Mouse (Mus musculus) liver, embryonic 14.5 days (tissue): Measurements from ENCODE around the gene Hist1h4b. TPM values are rescaled to one million over a fixed set of nuclear protein-coding genes. Genes with fewer than 3 reads are reported as not detected.

Experiments used
- ATAC-seq: fragments of 200-750 bp; cut with Nextera tagmentation; 2 replicates; pipeline ENCODE4 v1.8.0; 2017; ENCODE audit warnings: moderate number of reproducible peaks, mild to moderate bottlenecking, moderate library complexity; ENCODE audit not compliant: insufficient read depth
- DNase-seq, 3 experiments: peaks; one replicate each; pipeline ENCODE4 v3.0.0-alpha.2; 2012 to 2013; ENCODE audit warnings: low read depth in 3 of 3, low spot score in 3 of 3
- H3K27ac ChIP-seq: fragments of 300-500 bp; sonication (generic); 2 replicates; pipeline ENCODE4 v1.5.1; 2014; ENCODE audit warnings: moderate library complexity, mild to moderate bottlenecking, control low read depth, inconsistent platforms
- H3K27me3 ChIP-seq: fragments of 300-500 bp; sonication (generic); 2 replicates; pipeline ENCODE4 v1.6.1; 2014; ENCODE audit warnings: mild to moderate bottlenecking, low read length, moderate library complexity; ENCODE audit not compliant: control insufficient read depth, insufficient read depth
- H3K36me3 ChIP-seq: fragments of 300-500 bp; sonication (generic); replicated peaks from 2 replicates; pipeline ENCODE4 v1.6.1; 2014; ENCODE audit warnings: low read depth; ENCODE audit not compliant: control insufficient read depth, insufficient read depth
- H3K4me1 ChIP-seq, 2 experiments: fragments of 200-500 bp in 1 of 2; fragments of 300-500 bp in 1 of 2; sonication (generic) in 1 of 2; replicated peaks; 2 replicates each; pipeline ENCODE4 v1.6.1; 2012 to 2014; ENCODE audit warnings: antibody characterized with exemption in 1 of 2, inconsistent platforms in 1 of 2, low read length in 1 of 2; ENCODE audit not compliant: control insufficient read depth in 2 of 2, insufficient read depth in 2 of 2
- H3K4me2 ChIP-seq: fragments of 300-500 bp; sonication (generic); 2 replicates; pipeline ENCODE4 v1.6.1; 2014; ENCODE audit warnings: low read depth, mild to moderate bottlenecking, control low read depth, moderate library complexity
- H3K4me3 ChIP-seq, 2 experiments: fragments of 200-500 bp in 1 of 2; fragments of 300-500 bp in 1 of 2; sonication (generic) in 1 of 2; 2 replicates each; pipeline ENCODE4 v1.5.1; 2012 to 2014; ENCODE audit warnings: low read depth in 2 of 2, low read length in 2 of 2, mild to moderate bottlenecking in 2 of 2, control low read depth in 1 of 2, inconsistent platforms in 1 of 2, moderate library complexity in 1 of 2; ENCODE audit not compliant: insufficient read depth in 1 of 2
- H3K9ac ChIP-seq: fragments of 300-500 bp; sonication (generic); replicated peaks from 2 replicates; pipeline ENCODE4 v1.6.1; 2014; ENCODE audit warnings: mild to moderate bottlenecking, control low read depth, moderate library complexity
- H3K9me3 ChIP-seq: fragments of 300-500 bp; sonication (generic); 2 replicates; pipeline ENCODE4 v1.6.1; 2016; ENCODE audit warnings: low read length, mixed read lengths; ENCODE audit not compliant: control insufficient read depth
- CTCF ChIP-seq: IDR thresholded peaks from 2 replicates; pipeline ENCODE4 v1.5.1; 2016; ENCODE audit warnings: antibody characterized with exemption, low read depth, control low read depth
- EP300 ChIP-seq: IDR thresholded peaks from 2 replicates; pipeline ENCODE4 v1.6.1; 2016; ENCODE audit warnings: antibody characterized with exemption, low read depth
- WGBS: fragments of 180-500 bp; shearing (Covaris S2); extraction: QIAGEN DNeasy Blood & Tissue Kit; methylation state at CpG from one replicate; pipeline ENCODE4 v1.1.7; 2014; ENCODE audit not compliant: insufficient replicate concordance; 5-methylcytosine and 5-hydroxymethylcytosine counted together
- polyA plus RNA-seq, 2 experiments: library from polyadenylated mRNA; depleted of rRNA in 1 of 2; stranded (reverse) in 1 of 2; unstranded in 1 of 2; fragments of >200 nt; fragmentation: Nextera tagmentation in 1 of 2; extraction: Ambion mirVana in 1 of 2; gene quantifications; 2 replicates each; pipeline versions ENCODE4 v1.2.1 to v1.2.3; 2012 to 2014

Hist1h4b gene
- polyA plus RNA-seq, 2 experiments, result 5.1 to 21.6 TPM

DNA sequence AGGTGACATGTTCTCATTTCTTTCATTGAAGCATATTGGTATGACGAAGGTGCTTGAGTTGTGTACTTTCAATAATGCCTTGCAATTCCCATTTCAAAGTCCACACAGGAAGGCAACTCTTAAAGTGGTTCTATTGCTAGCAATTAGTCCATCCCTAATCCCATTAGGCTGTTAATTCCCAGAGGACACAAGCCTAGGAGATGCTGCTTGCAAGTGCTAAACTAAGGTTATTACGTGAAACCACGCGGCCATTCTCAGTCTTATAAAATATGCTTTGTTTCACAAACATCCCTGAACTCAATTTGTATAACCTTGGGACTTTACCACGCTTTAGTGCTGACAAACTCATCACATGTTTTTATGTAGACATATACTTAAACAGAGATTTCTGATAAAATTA lies 19.7 kb upstream of the Hist1h4b start:
- Histone ChIP-seq H3K9me3 (no peaks in the 10 kb centered on the region), H3K4me3 (no peak overlapping the region), H3K27me3 (no peaks in the 10 kb centered on the region), H3K9ac (no peak overlapping the region), H3K27ac (peak overlapping the region; percentile 51), H3K36me3 (no peaks in the 10 kb centered on the region), H3K4me1 (peaks cover 12 to 14% of the 10 kb centered on the region in 2 experiments), H3K4me2 (no peak overlapping the region)
- WGBS, result 84% methylated on average over 5 of the region's 5 CpGs
- DNase-seq (no peak), ATAC-seq (no peak)
- TF ChIP-seq CTCF (no peak), EP300 (no peak)

DNA sequence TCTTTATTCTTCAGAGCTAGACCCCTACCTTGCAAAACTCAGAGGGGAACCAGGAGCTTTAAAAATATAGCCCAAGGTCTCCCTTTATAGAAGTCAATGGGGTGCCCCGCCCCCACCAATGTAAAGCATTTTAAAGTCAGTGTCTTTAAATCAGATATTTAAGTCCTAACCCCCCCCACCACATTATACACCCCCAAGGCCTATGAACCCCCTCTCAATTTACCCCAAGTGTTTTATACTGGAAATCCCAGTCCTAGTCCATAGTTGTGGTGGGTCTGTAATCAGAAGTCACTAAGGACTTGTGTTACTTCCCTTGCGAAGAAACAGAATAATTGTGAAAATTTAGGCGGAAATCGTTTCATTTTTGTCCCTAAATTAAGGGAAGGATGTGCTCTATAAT lies 18.8 kb upstream of the Hist1h4b start:
- Histone ChIP-seq H3K4me3 (peak overlapping the region in 1 of 2 experiments; percentile 65; a peak in 2 of 4 replicates), H3K36me3 (no peaks in the 10 kb centered on the region), H3K4me1 (peaks cover 16 to 17% of the 10 kb centered on the region in 2 experiments), H3K9me3 (no peaks in the 10 kb centered on the region), H3K9ac (peak overlapping the region; percentile 97), H3K27ac (peak overlapping the region; percentile 99), H3K4me2 (peak overlapping the region; percentile 94), H3K27me3 (no peaks in the 10 kb centered on the region)
- 19% methylated on average over 4 of the region's 4 CpGs for WGBS
- DNase-seq (no peak), ATAC-seq (no peak)
- TF ChIP-seq CTCF, result no peak
- no peak for TF ChIP-seq EP300

DNA sequence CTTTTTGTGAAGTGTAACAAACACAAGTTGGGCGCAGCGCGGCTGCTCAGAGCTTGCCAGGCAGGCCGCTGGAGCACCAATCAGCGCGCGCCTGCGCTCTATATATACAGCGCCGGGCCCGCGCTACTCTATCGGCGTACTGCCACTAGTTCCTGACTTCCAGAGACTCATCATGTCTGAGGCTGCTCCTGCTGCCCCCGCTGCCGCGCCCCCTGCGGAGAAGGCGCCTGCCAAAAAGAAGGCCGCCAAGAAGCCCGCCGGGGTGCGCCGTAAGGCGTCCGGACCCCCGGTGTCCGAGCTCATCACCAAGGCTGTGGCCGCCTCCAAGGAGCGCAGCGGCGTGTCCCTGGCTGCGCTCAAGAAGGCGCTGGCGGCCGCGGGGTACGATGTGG lies 18.1 kb upstream of the Hist1h4b start, which contains the start of gene Hist1h1c:
Gene Hist1h1c (plus strand): TSS at position 132 of the 392 bp plus-strand sequence.
- Histone ChIP-seq H3K4me3 (peak within 1 kb of the TSS; percentile 65 to 86), H3K27ac (peak within 1 kb of the TSS; percentile 99), H3K9ac (peak within 1 kb of the TSS; percentile 97), H3K27me3 (no peaks in the 10 kb centered on the region), H3K9me3 (no peaks in the 10 kb centered on the region), H3K4me1 (peaks cover 16 to 20% of the 10 kb centered on the region in 2 experiments), H3K36me3 (no peaks in the 10 kb centered on the region), H3K4me2 (peak within 1 kb of the TSS; percentile 94)
- peak; percentile 81 for TF ChIP-seq EP300
- peak; percentile 41 for TF ChIP-seq CTCF
- WGBS, result under 1% methylated on average over 33 of the region's 38 CpGs
- peak; percentile 77 for ATAC-seq
- peak; percentile 90 to 91 (median 91) for DNase-seq

DNA sequence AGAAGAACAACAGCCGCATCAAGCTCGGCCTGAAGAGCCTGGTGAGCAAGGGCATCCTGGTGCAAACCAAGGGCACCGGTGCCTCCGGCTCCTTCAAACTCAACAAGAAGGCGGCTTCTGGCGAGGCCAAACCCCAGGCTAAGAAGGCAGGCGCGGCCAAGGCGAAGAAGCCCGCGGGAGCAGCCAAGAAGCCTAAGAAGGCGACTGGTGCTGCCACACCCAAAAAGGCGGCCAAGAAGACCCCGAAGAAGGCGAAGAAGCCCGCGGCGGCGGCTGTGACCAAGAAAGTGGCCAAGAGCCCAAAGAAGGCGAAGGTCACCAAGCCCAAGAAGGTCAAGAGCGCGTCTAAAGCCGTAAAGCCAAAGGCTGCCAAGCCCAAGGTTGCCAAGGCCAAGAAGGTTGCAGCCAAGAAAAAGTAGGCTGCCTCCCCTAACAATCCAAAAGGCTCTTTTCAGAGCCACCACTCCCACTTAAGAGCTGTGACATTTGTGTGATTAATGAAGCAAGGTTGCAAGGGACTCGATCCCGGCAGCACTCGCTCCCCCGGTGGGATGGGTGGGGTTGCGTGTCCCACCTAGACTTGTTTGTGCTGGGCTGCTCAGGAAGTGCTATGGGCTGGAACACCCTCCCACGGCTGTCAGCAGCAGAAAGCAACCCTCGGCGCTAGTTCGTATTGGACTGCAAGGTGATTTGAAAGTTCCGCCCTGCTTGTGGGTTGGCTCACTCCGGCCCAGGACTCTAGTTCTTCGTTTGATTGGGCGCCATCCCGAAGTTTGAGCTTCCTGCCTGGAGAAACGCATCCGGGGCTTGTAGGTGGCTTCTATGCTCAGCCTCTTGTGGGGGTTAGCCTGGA lies 17.5 kb upstream of the Hist1h4b start:
- Histone ChIP-seq H3K27ac (peak overlapping the region; percentile 99), H3K4me1 (peaks cover 16 to 22% of the 10 kb centered on the region in 2 experiments), H3K4me2 (peak overlapping the region; percentile 94), H3K27me3 (no peaks in the 10 kb centered on the region), H3K36me3 (no peaks in the 10 kb centered on the region), H3K9me3 (no peaks in the 10 kb centered on the region), H3K9ac (peak overlapping the region; percentile 97), H3K4me3 (peak overlapping the region; percentile 65 to 86)
- under 1% methylated on average over 39 of the region's 39 CpGs for WGBS
- peak; percentile 78 for ATAC-seq
- peak; percentile 90 to 96 (median 93) for DNase-seq
- TF ChIP-seq CTCF (no peak; the same call in 1 of the 2 replicates), EP300 (peak; percentile 68)

DNA sequence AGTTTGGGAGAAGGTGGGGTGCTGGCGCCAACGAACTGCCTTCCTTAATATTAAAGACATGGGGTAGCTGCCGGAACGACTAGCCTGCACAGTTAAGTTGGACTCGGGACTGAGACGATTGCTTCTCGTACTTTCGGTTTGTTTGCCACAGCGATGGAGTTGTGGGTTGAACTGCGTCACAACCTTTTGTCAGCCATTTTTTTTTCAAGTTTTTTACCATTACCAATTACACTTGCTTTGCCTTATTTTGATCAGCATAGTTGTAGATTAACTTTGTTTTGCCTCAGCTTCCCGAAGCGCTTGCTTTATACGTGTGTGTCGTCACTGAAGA lies 16.9 kb upstream of the Hist1h4b start:
- ATAC-seq, result no peak

More for the DNA sequence above, 16.9 kb upstream of the Hist1h4b start:
- Histone ChIP-seq H3K4me2 (peak overlapping the region; percentile 94), H3K4me1 (peaks cover 16 to 22% of the 10 kb centered on the region in 2 experiments), H3K9ac (peak overlapping the region; percentile 97), H3K27ac (peak overlapping the region; percentile 99), H3K36me3 (no peaks in the 10 kb centered on the region), H3K4me3 (peak overlapping the region; percentile 65 to 86), H3K27me3 (no peaks in the 10 kb centered on the region), H3K9me3 (no peaks in the 10 kb centered on the region)
- no peak for TF ChIP-seq CTCF
- TF ChIP-seq EP300, result peak; percentile 11; the same call in 1 of the 2 replicates
- DNase-seq, result no peak
- WGBS, result under 1% methylated on average over 14 of the region's 14 CpGs
